ENCODE assay signal across 9 mouse cellular contexts in the genomic region with DNA sequence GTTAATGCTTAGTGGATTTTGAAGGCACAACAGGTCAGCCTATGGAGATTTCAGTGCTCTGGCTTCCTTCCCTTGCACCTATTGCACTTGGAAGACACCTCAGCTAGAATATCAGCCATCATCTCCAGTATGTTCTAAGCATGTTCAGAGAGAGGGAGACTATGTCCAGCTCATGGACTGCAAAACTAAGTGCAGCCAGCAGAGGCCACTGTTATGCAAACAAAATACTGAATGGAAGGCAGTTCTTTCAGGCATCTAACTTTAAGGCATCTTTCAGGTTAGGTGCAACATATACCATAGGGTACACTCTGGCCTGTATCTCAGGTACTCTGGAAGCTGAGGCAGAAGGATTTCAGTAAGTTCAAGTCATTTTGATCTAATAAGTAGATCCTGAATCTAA. TPM values are rescaled to one million over a fixed set of nuclear protein-coding genes. Genes with fewer than 3 reads are reported as not detected.
DNase-seq lines count a peak whose midpoint lies in the region; ATAC-seq and TF ChIP-seq lines count a peak whose summit lies in the region.
"Had no signal": no experiment of that assay in that cellular context is flagged by ENCODE, and none has a peak within 500 bp of the region (broad histone marks: within the 10 kb centered on the region; RNA-seq: fewer than 3 reads in every experiment).

No protein-coding gene starts in this region.

- no peak overlapping the region for H3K4me2 ChIP-seq in heart, embryonic 12.5 days
- no peak overlapping the region for H3K4me2 ChIP-seq in hindbrain, postnatal 0 days (ENCODE audit: low read depth, low read length)
- no peak overlapping the region for H3K4me2 ChIP-seq in lung, embryonic 14.5 days

- no peak overlapping the region for H3K27ac ChIP-seq in heart, embryonic 12.5 days (ENCODE audit: poor library complexity, severe bottlenecking)
- H3K27ac ChIP-seq in hindbrain, postnatal 0 days, result no peak overlapping the region
- no peak overlapping the region for H3K27ac ChIP-seq in lung, embryonic 14.5 days (ENCODE audit: low read depth)

- no peaks in the 10 kb centered on the region for H3K4me1 ChIP-seq in heart, embryonic 12.5 days (replicated peaks)
- H3K4me1 ChIP-seq in hindbrain, postnatal 0 days (ENCODE audit: insufficient read depth, low read length), result no peaks in the 10 kb centered on the region
- H3K4me1 ChIP-seq in lung, embryonic 14.5 days (ENCODE audit: insufficient read depth), result no peaks in the 10 kb centered on the region

- H3K36me3 ChIP-seq in heart, embryonic 12.5 days, result no peaks in the 10 kb centered on the region
- no peaks in the 10 kb centered on the region for H3K36me3 ChIP-seq in hindbrain, postnatal 0 days (ENCODE audit: insufficient read depth, low read length)
- H3K36me3 ChIP-seq in lung, embryonic 14.5 days (ENCODE audit: insufficient read depth), result no peaks in the 10 kb centered on the region

- H3K9me3 ChIP-seq in heart, embryonic 12.5 days (replicated peaks), result no peaks in the 10 kb centered on the region
- no peaks in the 10 kb centered on the region for H3K9me3 ChIP-seq in hindbrain, postnatal 0 days (ENCODE audit: low read length)
- H3K9me3 ChIP-seq in lung, embryonic 14.5 days (ENCODE audit: low read depth, low read length), result no peaks in the 10 kb centered on the region

- peak; percentile 69 for TF ChIP-seq CTCF in hindbrain, postnatal 0 days (IDR thresholded peaks at IDR 0.05; ENCODE audit: low read depth)
- TF ChIP-seq CTCF in lung, embryonic 14.5 days (IDR thresholded peaks at IDR 0.05; ENCODE audit: low read depth), result peak; percentile 72

- H3K9ac ChIP-seq in heart, embryonic 12.5 days, result no peak overlapping the region
- no peak overlapping the region for H3K9ac ChIP-seq in hindbrain, postnatal 0 days (replicated peaks; ENCODE audit: low read length)
- no peak overlapping the region for H3K9ac ChIP-seq in lung, embryonic 14.5 days

- H3K4me3 ChIP-seq in heart, embryonic 12.5 days, result no peak overlapping the region
- no peak overlapping the region for H3K4me3 ChIP-seq in hindbrain, postnatal 0 days (ENCODE audit: low read length)
- no peak overlapping the region for H3K4me3 ChIP-seq in lung, embryonic 14.5 days (ENCODE audit: low read depth, low read length)

- no peak for ATAC-seq in heart, embryonic 12.5 days (ENCODE audit: insufficient number of reproducible peaks, low FRiP score)
- no peak for ATAC-seq in hindbrain, postnatal 0 days
- peak; percentile 47; the same call in 1 of the 2 replicates for ATAC-seq in lung, embryonic 14.5 days (ENCODE audit: insufficient read depth)

- H3K27me3 ChIP-seq in heart, embryonic 12.5 days (replicated peaks), result no peaks in the 10 kb centered on the region
- no peaks in the 10 kb centered on the region for H3K27me3 ChIP-seq in hindbrain, postnatal 0 days (ENCODE audit: insufficient read depth, low read length)
- H3K27me3 ChIP-seq in lung, embryonic 14.5 days (ENCODE audit: insufficient read depth, low read length), result no peaks in the 10 kb centered on the region

- peak; percentile 47 for DNase-seq in heart, postnatal 4 days
- peak; percentile 26 for DNase-seq in CD4-positive helper T cell, adult 2 months (ENCODE audit: low read depth, low spot score)
- DNase-seq in ZHBTc4 (ENCODE audit: low read depth, low spot score), result peak; percentile 54
- peak; percentile 41 for DNase-seq in hindbrain, postnatal 0 days (ENCODE audit: low spot score)
- peak; percentile 57 for DNase-seq in lung, embryonic 14.5 days
- peak; percentile 31 for DNase-seq in spleen, adult 12 weeks (ENCODE audit: low spot score)
- DNase-seq in cerebellum, adult 9-11 months, result no peak

RNA-seq across cellular contexts. Expression of a gene that starts 19.1 kb away (rescaled TPM):
- total RNA-seq in heart, postnatal 4 days (2021), result not detected
- polyA plus RNA-seq in heart, embryonic 12.5 days (2016; fragmentation: Nextera tagmentation; extraction: Ambion mirVana), result not detected in 2 replicates
- total RNA-seq in hindbrain, postnatal 0 days (2014; rRNA removed), result 0.07 and 0.16 TPM in 2 replicates
- polyA plus RNA-seq in hindbrain, postnatal 0 days (2015; fragmentation: Nextera tagmentation; extraction: Ambion mirVana), result 0.08 and 0.11 TPM in 2 replicates
- polyA plus RNA-seq in lung, embryonic 14.5 days (2014; fragmentation: Nextera tagmentation; extraction: Ambion mirVana), result not detected in 2 replicates
- total RNA-seq: left cerebral cortex, postnatal 36 days had no signal

RNA-seq across cellular contexts. Expression of a gene that starts 24.8 kb away (rescaled TPM):
- total RNA-seq in heart, postnatal 4 days (2021), result not detected
- 0.49 and 2.0 TPM in 2 replicates for polyA plus RNA-seq in heart, embryonic 12.5 days (2016; fragmentation: Nextera tagmentation; extraction: Ambion mirVana)
- 1.4 and 3.5 TPM in 2 replicates for total RNA-seq in hindbrain, postnatal 0 days (2014; rRNA removed)
- polyA plus RNA-seq in hindbrain, postnatal 0 days (2015; fragmentation: Nextera tagmentation; extraction: Ambion mirVana), result 2.0 and 2.4 TPM in 2 replicates
- 7.1 and 7.9 TPM in 2 replicates for polyA plus RNA-seq in lung, embryonic 14.5 days (2014; fragmentation: Nextera tagmentation; extraction: Ambion mirVana)
